Mouse (Mus musculus): ENCODE results near the gene Zfp956. TPM values are rescaled to one million over a fixed set of nuclear protein-coding genes. Genes with fewer than 3 reads are reported as not detected.

Zfp956 gene
- polyA plus RNA-seq (2015; fragmentation: Nextera tagmentation; extraction: Ambion mirVana): 20.8 and 27.3 TPM in 2 replicates

GRCm38 (mm10) chr6:47953191-47953726, at the start of gene Zfp956:
TSS of gene Zfp956 (plus strand) at chr6:47953390.

GRCm38 (mm10) chr6:47920447-47921340, 32.5 kb upstream of the Zfp956 start, which contains the start of gene Zfp212:
TSS of gene Zfp212 (plus strand) at chr6:47920476.

Other genes starting within 250 kb of the Zfp956 start
- gene Pdia4, start 140.0 kb upstream of the Zfp956 start, polyA plus RNA-seq (2015; fragmentation: Nextera tagmentation; extraction: Ambion mirVana): 88.8 and 91.4 TPM in 2 replicates
- gene Zfp786, start 122.5 kb upstream of the Zfp956 start, polyA plus RNA-seq (2015; fragmentation: Nextera tagmentation; extraction: Ambion mirVana): 7.9 and 8.2 TPM in 2 replicates
- 12.8 and 14.3 TPM in 2 replicates for gene Zfp398, start 117.7 kb upstream of the Zfp956 start, polyA plus RNA-seq (2015; fragmentation: Nextera tagmentation; extraction: Ambion mirVana)
- 15.9 and 17.0 TPM in 2 replicates for gene Zfp282, start 76.2 kb upstream of the Zfp956 start, polyA plus RNA-seq (2015; fragmentation: Nextera tagmentation; extraction: Ambion mirVana)
- gene Zfp212, start 32.9 kb upstream of the Zfp956 start, polyA plus RNA-seq (2015; fragmentation: Nextera tagmentation; extraction: Ambion mirVana): 10.8 and 12.1 TPM in 2 replicates
- gene Zfp777, start 95.5 kb downstream of the Zfp956 start, polyA plus RNA-seq (2015; fragmentation: Nextera tagmentation; extraction: Ambion mirVana): 14.9 and 15.9 TPM in 2 replicates
- gene Zfp746, start 133.2 kb downstream of the Zfp956 start, polyA plus RNA-seq (2015; fragmentation: Nextera tagmentation; extraction: Ambion mirVana): 16.3 and 17.9 TPM in 2 replicates